Mouse (Mus musculus) layer of hippocampus, adult 2 months (tissue): Measurements from ENCODE around the gene S100a13. TPM values are rescaled to one million over a fixed set of nuclear protein-coding genes. Genes with fewer than 3 reads are reported as not detected.
A peak's percentile ranks its signal among the peaks of the same experiment; 100 is the strongest.

Source experiments
- DNase-seq, 2 experiments: peaks; one replicate each; pipeline ENCODE4 v3.0.0; 2022; ENCODE audit warnings: low spot score in 2 of 2
- H3K27ac ChIP-seq: fragments of 200-600 bp; 2 replicates; pipeline ENCODE4 v1.8.1; 2022
- H3K4me3 ChIP-seq: fragments of 200-600 bp; 2 replicates; pipeline ENCODE4 v1.8.1; 2022; ENCODE audit warnings: mild to moderate bottlenecking
- CTCF ChIP-seq: fragments of 200-600 bp; conservative IDR thresholded peaks from 2 replicates; pipeline ENCODE4 v1.8.1; 2022; ENCODE audit warnings: antibody characterized with exemption, mild to moderate bottlenecking, moderate library complexity
- total RNA-seq, 2 experiments: library from RNA; stranded (reverse); gene quantifications; 2 replicates each; pipeline ENCODE4 v1.2.3; 2021

S100a13 gene
- total RNA-seq, 2 experiments from 2014 or later, result 20.2 to 20.6 TPM

GRCm38 (mm10) chr3:90488576-90488975 lies 25.7 kb upstream of the S100a13 start:
- no peak for TF ChIP-seq CTCF
- H3K27ac ChIP-seq, result no peak overlapping the region
- no peak for DNase-seq
- H3K4me3 ChIP-seq, result no peak overlapping the region

DNA sequence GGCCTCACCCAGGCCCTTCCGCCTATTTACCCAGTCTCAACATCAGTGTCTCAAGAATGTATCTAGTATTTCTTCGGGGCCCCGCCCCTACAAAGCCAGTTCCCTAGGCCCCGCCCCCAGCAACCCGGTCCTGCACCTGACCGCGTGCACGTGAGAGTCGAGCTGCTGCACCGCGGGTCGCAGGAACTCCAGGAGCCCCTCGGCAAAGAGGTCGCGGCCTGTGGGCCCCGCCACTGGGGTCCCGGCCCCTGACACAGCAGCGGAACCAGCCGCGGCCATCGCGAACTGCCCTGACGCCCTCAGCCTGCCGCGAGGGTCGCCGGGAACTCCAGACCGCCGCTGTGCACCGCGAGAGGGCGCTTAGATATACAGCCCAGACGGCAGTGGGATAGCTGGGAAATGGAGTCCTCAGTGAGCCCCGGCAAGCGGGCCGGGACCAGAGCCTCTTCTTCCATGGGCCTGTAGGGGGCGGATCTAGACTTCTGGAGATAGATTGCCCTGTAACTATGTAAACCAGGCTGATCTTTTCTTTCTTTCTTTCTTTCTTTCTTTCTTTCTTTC lies 23.5 kb upstream of the S100a13 start, which contains the start of gene Snapin:
Snapin (minus strand) TSS at position 338 of the 561 bp plus-strand sequence.
- TF ChIP-seq CTCF, result peak; percentile 80
- Histone ChIP-seq H3K4me3 (peak within 1 kb of the TSS; percentile 83), H3K27ac (peak within 1 kb of the TSS; percentile 97)
- DNase-seq, result peak; percentile 92 to 94

- TF ChIP-seq CTCF, result peak; percentile 51
Measured at GRCm38 (mm10) chr3:90491350-90491749, 22.9 kb upstream of the S100a13 start.

DNA sequence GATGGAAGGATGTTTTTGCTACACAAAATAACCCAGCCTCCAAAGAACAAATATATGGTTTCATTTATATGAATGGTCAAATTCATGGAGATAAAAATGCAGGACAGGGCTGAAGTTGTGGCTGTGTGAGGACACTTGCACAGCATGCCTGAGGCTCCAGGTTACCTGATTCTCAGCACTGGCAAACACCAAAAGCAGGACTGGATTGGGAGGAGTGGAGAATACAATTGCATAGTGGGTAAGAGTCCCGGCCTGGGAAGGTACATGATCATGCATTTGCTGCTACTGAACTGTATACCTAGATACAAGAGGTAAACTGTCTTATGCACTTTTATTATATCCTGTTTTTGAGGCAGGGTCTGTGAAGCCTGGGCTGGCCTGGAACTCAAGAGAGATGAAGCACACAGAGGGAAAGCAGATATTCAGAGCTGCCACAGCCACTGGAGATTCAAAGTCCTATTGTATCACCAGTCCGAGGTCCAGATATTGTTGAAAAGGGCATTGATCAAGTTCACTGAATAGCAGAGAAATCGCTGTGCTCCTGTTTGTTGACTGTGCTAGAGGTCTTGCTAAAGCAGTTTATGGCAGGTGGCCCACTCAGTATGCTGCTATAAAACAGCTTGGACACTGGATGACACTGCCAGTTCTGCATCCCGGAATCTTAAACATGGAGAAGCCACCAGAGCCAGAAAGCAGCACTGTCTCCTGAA lies 20.2 kb upstream of the S100a13 start:
- no peak for DNase-seq
- Histone ChIP-seq H3K4me3 (no peak overlapping the region), H3K27ac (no peak overlapping the region)
- no peak for TF ChIP-seq CTCF

More at GRCm38 (mm10) chr3:90491350-90491749, 22.9 kb upstream of the S100a13 start:
- peak in 1 of 2 experiments; percentile 43 for DNase-seq
- Histone ChIP-seq H3K27ac (0 out of 2 replicates have a peak overlapping the region, but pooled peaks have one; percentile 97), H3K4me3 (no peak overlapping the region)

GRCm38 (mm10) chr3:90495850-90496525 lies 18.2 kb upstream of the S100a13 start:
- TF ChIP-seq CTCF, result no peak
- H3K4me3 ChIP-seq, result no peak overlapping the region
- H3K27ac ChIP-seq, result no peak overlapping the region
- no peak for DNase-seq

DNA sequence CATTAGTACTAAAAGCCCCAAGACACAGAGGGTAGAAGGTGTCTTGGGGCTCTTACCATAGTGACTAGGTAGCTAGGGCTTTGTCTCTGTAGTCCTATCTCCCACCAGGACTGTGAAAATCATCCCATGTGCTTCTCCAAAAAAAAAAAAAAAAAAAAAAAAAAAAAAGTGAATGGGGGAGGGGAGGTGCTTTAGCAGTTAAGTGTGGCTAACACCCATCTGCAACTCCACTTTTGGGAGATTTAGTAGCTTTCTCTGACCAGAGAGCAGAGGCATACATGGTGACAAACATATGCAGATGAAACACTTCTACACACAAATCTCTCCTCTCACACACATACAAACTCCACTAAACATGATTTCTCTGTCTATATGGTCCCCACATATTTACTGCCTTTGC lies 16.6 kb upstream of the S100a13 start:
- no peak for TF ChIP-seq CTCF
- H3K27ac ChIP-seq, result no peak overlapping the region

GRCm38 (mm10) chr3:90503444-90503843 lies 10.8 kb upstream of the S100a13 start:
- Histone ChIP-seq H3K4me3 (no peak overlapping the region), H3K27ac (no peak overlapping the region)
- DNase-seq, result no peak
- no peak for TF ChIP-seq CTCF

More for the DNA sequence above, 16.6 kb upstream of the S100a13 start:
- DNase-seq, result no peak
- H3K4me3 ChIP-seq, result no peak overlapping the region

DNA sequence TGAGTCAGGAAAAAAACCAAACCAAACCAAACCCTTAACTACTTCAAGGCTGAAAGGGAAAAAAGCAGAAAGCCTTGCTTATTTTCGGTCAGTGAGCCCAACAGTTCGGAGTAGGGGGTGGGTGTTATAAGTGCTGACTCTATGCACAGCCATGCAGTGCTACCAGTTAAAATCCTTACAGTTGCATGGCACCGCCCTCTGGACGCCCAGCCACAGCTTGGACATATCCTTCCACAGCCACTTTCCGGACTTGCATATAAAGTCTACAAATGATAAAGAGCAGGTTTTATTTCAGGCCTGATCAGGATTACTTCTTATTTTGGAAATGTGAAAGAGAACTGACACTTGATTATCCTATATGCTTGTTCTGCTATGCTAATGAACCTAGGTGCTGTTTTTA lies 9.0 kb upstream of the S100a13 start:
- no peak for TF ChIP-seq CTCF
- H3K4me3 ChIP-seq, result no peak overlapping the region
- H3K27ac ChIP-seq, result no peak overlapping the region
- DNase-seq, result no peak

GRCm38 (mm10) chr3:90506362-90506761 lies 7.9 kb upstream of the S100a13 start:
- H3K4me3 ChIP-seq, result no peak overlapping the region
- TF ChIP-seq CTCF, result no peak
- H3K27ac ChIP-seq, result no peak overlapping the region
- no peak for DNase-seq

DNA sequence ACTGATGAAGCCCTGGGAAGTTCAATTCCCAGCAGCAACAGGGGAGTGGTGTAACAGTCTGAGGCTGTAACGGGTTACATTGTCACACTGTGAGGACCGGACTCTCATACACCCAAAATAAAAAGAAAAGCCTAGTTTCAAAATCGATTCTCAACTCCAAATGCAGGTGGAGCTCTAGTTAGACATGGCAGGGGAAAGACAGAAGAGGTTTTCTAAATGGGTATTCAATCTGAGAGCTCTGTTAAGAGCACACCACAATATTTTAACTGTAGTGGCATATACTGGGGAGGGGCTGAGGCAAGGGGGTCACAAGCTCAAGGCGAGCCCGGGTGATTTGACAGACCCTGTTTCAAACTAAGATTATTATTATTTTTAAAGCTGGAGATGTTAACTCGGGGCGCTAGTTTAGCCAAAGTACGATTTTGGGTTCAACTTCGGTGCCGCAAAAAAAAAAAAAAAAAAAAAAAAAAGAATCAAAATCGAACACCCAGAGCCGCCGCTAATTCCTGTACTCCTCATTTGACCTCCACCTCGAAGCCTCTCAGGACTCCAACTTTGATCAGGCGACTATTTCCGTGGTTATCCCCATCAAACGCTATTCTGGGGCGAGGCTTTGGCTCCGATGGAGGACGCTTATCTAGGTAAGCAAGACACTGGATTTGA lies 5.8 kb upstream of the S100a13 start:
- H3K4me3 ChIP-seq, result peak overlapping the region; percentile 93
- no peak for DNase-seq
- peak overlapping the region; percentile 98 for H3K27ac ChIP-seq
- peak; percentile 51 for TF ChIP-seq CTCF

- Histone ChIP-seq H3K4me3 (peak within 1 kb of the TSS; percentile 93), H3K27ac (peak within 1 kb of the TSS; percentile 98)
- peak; percentile 98 to 99 for DNase-seq
- no peak for TF ChIP-seq CTCF
Measured at GRCm38 (mm10) chr3:90508950-90509746, 5.1 kb upstream of the S100a13 start, which contains the start of gene Chtop. Chtop (minus strand) TSS chr3:90509498.

DNA sequence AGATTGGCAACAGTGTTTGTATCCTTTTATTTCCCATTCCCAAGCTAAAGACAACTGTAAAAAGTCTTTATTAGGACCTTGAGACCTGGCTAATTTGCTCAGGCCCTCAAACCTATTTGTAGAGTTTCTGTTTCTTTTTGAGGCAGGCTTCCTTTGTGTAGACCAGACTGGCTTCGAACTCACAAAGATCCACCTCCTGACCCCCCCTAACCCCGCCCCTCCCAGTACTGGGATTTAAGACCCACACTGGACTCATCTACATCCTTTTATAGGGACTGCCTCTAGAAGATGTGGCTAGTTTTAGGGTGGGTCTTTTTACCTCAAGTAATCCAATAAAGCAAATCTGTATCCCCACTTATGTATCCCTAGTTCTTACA lies 4.5 kb upstream of the S100a13 start:
- DNase-seq, result no peak
- TF ChIP-seq CTCF, result no peak
- H3K27ac ChIP-seq, result peak overlapping the region; percentile 98; the same call in 1 of the 2 replicates

More for the DNA sequence above, 4.5 kb upstream of the S100a13 start:
- H3K4me3 ChIP-seq, result peak overlapping the region; percentile 93
